Mouse (Mus musculus) kidney, postnatal 14 days (tissue): Measurements from ENCODE around the gene Ptpn22.
"Not testable (repeated sequence)": the region's sequence is repeated elsewhere in the genome, so short reads cannot be mapped to it uniquely, and the experiment has no call there.

Source experiments
- DNase-seq: peaks from one replicate; pipeline ENCODE4 v3.0.0; 2022; ENCODE audit warnings: mixed read lengths

The Ptpn22 gene

DNA sequence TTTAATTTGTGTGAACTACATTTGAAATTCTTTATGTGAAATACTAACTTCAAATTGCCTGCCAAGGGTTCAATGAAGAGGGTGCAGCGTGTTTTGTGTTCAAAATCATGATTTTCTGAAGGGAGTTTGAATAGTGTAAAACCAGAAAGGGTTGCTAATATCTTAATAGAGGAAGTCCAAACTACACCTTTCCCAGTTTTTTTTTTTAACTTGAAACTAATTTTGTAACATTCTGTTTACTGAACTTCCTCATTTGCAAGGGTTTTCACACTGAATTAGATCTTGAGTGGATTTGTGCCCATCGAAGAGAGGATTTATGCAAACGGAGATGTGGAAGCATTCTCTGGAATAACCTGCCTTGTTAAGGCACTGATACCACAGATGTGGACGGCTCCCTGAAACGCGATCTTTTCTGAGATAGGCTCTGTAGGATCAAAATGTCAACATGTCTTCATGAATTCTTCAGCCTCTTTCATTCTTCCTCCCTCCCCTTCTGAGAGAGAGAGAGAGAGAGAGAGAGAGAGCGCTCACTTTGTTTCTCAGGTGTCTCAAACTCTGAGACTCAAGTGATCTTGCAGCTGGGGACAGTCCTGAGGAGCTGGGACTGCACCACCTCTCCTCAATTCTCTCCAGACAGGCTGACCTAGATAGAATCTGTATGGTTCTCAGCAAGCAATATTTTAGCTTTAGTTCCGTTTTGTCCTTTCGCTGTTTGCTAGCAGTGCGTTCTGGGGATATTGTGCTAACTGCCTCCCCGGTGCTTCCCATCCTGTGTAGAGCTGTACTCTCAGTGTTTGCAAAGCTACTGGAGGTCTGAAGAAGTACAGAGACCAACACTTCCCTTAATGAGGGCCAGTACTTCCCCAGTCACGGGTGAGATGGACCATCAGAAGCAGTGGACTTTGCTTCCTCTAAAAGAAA is at the start of gene Ptpn22:
Ptpn22 (plus strand) TSS at position 915 of the 921 bp plus-strand sequence.
- DNase-seq: no peak

DNA sequence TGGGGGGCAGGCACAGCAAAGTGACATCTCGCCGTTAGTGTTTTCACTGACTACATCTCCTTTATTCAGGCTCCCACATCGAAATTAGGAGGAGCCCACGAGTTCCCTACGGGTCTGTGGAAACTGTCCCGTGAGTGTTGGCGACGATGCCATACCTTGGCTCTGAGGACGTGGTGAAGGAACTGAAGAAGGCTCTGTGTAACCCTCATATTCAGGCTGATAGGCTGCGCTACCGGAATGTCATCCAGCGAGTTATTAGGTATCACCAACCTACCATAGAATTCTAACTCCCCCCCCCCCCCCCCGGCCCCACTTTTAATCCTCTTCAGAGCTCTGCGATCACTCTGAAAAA is 49.8 kb upstream of the Ptpn22 start:
- DNase-seq: no peak

DNA sequence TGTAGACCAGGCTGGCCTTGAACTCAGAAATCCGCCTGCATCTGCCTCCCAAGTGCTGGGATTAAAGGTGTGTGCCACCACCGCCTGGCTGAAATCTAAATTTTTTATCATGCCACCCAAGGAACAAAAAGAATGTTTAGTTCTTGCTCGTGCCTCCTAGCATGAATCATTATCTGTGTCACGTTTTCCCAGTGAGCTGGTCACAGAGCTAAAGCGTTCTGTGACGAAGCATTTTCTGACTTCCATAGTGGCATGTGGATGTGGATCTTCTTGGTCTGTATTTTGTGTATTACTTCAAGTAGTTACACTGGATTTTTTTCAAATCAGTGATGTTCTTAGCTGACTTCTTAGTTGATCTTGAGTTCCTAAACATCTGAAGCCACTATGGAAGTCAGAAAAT is 48.6 kb upstream of the Ptpn22 start:
- no peak for DNase-seq

DNA sequence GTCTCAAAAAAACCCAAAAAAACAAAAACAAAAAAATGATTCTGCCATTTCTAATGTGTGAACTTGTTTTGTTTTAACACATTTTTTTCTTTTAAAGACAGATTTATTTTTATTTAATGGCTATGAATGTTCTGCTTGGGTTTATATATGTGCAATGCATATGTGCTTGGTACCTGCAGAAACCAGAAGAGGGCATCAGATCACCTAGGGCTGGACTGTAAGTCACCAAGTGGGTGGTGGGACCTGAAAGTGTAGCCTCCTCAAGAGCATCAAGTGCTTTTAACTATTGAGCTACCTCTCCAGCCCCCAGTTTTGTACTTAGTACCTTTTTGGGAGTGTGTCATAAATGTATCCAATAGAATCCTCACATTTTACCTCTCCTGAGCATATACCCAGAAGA is 32.0 kb upstream of the Ptpn22 start:
- no peak for DNase-seq

DNA sequence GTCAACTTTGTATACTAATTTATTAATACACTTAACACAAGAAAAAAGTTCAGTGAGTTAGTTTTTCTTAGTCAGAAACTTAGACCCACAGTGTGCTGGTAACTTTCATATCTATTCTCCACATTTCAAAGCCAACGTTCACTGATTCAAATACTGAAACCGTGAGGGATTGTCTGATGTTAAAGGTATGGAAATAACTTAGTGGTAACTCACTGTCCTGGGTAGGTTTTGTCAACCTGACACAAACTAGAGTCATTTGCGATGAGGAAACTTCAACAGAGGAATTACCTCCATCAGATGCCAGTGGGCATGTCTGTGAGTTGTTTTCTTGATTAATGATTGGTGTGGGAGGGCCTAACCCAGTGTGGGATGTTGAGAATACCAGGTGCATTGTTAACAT is 30.6 kb upstream of the Ptpn22 start:
- DNase-seq: no peak

DNA sequence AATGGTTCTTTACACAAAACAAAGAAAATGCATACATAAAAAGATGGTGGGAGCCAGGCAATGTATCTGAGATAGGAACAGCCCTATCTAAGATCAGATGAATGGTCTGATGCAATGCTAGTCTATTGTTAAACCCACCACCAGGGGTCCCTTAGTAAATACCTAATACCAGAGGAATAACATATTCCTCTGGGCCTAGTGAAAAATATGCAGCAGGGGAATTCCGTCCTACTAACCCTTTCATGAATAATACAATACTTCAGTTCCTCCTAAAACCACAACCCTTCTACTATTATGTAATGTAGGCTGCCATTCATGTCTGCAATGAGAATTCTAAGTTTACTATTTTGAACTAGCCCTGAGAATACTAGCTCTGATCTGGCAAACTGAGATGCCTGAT is 28.9 kb upstream of the Ptpn22 start:
- DNase-seq: not testable (repeated sequence)

DNA sequence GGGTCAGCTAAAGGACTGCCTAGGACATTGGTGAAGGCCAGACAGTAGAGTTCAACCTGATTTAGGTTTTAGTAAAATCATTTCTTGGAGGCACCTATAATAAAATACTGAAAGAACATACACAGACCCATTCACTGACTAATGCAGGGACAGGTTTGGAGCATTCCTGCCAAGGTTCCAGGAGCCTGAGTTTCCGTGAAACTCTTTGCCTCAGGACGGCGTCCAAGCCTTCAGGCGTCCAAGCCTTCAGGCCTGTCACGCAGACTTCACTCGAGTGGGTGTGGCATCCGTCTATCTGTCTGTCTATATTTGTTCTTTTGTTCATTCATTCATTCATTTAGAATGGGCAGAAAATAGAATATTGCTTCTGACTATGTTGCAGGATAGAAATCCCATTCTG is 28.4 kb upstream of the Ptpn22 start:
- no peak for DNase-seq

DNA sequence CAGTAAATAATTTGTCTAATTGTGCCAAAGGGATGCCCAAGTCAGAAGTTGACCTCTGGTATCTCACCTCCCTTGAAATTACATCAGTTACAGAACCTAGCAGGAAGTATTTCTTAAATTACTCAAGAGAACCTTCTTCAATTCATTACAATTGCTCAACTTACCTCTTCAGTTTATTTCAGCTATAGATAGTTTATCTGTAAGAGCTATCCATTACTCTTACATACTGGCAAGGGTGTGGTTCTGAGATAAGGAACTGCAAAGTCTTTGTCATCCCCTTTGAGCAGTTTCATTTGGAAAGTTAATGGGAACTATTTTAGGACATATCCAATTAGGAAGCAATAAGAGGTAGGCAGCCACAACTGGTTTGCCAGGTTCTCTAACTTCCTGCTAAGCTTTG is 27.2 kb upstream of the Ptpn22 start, which contains the start of gene Bcl2l15:
Bcl2l15 (plus strand) TSS at position 176 of the 400 bp plus-strand sequence.
- DNase-seq: no peak

DNA sequence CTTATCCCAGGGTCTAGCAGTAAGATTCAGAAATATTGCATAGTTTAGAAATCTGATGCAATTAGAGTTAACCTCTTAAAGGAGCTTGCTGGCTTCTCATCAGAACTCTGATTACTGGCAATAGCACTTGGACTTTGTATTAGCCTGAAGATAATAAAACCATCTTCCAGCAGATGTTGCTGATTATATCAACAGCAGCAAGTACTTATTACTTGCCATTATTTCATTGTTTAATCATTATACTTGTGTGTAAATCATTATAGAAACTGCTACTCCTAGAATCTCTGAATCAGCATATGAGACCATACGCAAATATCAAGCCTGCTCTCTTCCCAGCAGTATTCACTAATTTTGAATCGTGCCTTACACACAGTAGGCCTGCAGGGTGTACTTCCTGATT is 25.6 kb upstream of the Ptpn22 start:
- no peak for DNase-seq

DNA sequence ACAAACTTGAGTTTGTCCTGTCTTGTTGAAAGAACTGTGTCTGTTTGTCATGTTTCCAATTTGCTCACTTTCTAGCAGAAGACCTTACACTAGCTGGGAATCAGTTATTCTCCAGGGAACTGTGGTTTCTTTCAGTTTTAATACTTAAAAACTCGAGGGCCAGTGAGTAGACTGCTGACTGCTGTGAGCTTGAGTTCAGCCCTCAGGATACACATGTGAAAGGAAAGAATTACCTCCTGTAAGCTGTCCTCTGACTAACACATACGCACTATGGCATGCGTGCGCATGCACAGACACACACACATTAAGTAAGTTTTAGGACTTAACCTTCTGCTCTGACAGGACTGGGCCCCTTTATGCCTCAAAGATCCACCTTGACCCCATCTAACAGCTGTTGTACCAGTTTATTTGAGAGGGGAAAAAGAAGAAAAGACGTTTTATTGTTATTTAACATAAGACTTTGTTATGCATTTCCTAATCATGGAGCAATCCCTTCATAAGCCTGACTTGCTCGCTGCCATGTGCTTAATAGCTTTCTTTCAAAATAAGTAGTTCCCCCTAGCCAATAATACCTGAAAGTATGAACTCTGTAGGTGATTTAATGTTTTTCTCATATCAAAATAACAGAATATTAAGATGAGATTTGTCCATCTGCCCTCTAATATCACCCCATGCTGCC is 24.2 kb upstream of the Ptpn22 start:
- DNase-seq: no peak

DNA sequence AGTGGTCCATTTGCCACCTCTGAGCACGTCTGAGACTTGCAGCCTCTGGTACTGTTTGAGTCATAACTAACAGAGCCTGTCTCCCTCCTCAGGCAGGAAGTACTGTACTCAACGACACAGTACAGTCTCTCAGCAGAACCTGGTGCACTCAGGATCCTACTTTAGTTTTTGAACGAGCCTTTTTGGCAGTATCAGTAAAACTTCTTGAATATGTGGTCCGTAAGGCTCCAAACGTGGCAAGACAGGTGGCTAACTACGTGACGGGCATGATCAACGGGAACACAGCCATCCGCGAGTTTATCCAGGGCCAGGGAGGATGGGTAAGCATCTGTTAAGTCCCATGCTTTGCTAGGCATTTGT is 23.7 kb upstream of the Ptpn22 start:
- no peak for DNase-seq

DNA sequence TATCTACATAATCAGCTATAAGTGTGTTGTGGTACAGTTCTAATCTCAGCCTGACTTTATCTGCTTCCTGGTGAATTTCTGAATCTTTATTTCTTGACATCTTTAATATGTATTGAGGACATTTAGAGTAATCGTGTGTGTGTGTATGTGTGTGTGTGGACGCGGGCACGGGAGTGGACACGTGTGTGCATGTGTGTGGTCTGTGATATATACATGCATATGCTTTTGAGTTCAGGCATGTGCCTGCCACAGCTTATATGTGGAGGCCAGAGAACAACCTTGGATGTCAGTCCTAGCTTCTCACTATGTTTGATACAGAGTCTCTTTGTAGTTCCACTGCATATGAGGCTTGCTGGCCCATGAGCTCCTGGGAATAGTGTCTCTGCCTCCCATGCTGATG is 23.1 kb upstream of the Ptpn22 start:
- no peak for DNase-seq

DNA sequence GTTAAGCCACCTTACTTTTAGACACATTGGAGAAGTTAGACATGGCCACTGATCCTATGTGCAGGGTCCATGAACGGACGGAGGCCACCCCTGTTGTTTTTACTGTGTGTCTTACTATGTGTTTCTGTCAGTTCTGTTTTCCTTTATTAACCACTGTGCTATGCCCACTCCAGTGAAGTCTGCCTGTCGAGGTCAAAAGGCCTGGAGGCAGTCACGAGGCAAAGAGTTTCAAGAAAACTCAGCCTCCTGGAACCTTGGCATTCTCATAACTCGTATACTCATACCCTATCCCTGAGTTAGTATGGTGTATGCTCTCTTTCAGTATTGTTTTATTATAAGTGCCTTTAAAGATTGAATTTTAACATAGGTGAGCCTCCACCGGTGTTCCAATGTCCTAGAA is 19.9 kb upstream of the Ptpn22 start:
- no peak for DNase-seq

DNA sequence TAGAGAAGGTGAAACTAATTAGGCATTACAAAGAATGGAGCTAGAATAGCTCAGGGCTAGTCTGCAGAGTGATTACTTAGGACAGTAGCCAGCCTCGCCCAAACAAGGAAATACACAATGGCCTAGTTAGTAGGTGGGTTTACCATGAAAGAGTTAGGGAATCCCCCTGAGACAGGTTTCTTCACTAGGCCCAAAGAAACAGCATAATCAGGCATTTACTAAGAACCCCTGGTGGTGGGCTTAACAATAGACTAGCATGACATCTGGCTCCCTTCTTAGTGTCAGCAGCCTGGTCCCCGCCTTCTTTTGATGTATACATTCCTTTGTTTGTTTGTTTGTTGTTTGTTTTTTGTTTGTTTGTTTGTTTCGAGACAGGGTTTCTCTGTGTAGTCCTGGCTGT is 19.4 kb upstream of the Ptpn22 start:
- not testable (repeated sequence) for DNase-seq

DNA sequence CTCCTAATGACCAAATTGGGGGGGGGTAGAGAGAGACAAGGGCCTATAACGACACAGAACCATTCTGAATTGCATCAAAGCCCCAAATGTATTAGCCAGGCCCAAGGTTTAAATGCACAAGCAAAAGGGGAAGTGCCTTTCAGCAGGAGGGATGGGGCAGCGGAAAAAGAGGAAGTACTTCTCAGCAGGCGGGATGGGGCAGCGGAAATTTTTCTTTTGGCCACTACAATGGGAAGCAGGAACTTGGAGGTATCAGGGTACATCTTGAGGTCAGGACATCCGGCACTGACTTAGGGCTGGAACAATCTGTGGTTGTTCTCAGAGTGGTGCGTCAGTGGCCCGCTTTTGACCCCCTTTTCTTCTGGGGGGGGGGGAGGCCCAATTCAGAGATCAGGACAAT is 18.6 kb upstream of the Ptpn22 start:
- not testable (repeated sequence) for DNase-seq

DNA sequence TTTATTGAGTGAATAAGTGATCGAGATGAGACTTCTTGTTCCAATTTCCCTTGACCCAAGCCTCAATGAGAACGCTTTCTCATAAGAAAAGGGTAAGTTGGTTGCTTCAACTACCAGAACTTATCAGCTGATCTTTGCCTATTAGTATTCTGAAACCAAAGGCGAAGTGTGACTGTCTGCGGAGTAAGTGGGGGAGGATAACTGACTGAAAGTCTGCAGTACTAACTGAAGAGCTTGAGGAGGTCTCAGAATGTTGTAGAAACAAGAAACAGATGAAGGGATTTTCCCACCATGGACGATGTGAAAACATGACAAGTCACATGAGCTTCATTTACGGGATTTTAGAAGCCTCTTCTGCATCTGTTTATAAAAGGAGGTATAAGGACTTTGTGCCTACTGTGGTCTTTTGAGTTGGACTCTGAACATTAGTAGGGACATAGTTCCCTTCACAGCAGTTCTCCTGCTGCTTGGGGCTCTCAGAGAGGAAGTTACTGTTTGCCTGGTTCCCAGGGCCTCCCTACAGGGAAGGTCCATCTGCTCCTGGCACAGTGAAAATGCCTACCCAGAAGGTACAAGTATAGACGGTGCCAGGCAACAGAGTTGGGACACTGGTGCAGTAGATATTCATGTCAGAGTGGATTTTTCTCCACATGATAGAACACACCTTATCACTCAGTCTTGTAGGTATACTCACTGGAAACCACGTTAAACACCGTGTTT is 8.8 kb upstream of the Ptpn22 start:
- peak; percentile 8 for DNase-seq

DNA sequence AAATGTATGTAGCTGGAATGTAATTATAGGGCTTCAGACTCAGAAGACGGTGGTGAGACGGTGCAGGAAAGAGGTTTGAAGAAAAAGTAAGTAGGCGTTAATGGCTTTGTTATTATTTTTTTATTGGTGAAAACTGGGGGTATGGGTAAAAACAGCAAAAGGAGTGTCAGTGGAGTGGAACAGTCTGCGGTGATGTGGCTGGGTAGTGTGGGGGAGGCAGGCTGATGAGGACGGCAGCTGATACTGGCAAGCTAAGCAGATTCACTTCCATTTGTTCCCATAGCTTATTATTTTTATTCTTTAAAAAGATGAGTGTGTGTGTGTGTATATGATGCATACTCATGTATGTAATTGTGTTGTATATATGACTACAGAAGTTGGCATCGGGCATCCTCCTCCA is 8.1 kb upstream of the Ptpn22 start:
- DNase-seq: no peak

DNA sequence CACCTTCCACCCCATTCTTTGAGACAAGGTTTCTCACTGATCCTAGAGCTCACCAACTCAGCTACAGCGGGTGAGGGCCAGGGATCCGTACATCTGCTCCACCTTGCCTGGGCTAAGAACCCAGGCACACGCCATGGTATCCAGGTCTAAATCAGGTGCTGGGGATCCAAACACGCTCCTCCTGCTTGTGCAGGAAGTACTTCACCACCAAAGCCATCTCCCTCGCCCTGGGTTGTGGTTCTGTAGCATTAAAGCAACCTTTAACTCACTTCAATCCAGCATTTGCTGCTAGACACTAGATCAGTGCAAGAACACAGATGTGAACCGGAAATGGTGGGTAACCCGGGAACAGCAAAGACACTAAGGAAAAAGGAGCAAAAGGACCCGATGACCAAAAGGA is 7.7 kb upstream of the Ptpn22 start:
- no peak for DNase-seq

DNA sequence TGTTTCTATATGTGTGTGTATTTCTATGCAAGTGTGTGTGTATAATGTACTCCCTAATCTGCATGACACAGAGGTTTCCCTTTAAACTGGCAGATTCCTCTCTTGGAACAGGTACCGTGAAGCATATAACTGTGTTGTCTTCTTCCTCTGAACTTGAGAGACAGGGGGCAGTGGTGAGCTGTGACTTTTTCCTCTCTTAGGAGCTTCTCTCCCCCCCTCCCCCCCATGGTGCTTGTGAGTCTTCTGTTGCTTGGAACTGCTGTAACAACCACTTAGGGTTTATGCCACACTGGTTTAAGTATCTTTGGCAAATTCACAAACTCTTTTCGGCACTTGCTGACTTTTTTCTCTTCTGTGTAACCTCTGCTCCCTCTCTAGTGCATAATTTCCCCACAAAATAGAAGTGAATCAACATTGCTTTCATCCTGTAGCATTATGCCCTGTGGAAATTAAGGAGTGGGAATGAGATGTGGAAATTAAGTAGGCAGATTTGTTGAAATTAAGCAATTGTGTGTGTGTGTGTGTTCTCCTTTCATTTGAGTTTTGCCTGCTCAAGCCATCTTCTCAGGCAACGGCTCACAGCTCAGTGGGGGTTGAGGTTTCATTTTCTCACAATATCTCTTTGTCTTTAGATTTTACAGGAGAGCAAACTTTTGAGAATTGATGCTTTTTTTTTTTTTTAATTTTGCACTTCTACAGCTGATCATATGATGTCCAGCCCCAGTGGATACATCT is 6.9 kb upstream of the Ptpn22 start:
- peak; percentile 57 for DNase-seq

DNA sequence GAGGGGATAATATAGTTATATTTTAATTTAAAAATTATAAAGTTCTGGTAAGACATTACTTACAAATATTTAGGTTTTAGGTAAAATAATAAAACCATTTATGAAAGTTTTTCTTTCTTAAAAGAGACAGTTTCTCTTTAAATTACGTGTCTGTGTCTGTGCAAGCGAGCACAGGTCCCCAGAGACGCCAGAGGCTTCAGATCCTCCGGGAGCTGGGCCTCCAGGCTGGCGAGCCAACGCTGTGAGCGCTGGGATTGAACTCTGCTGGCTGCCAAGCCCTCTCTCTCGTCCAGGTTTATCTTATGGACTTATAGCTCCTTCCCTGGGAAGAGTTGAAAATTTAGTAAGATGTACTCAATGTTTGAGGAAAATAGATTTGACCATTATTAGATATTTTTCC is 5.8 kb upstream of the Ptpn22 start:
- DNase-seq: no peak

DNA sequence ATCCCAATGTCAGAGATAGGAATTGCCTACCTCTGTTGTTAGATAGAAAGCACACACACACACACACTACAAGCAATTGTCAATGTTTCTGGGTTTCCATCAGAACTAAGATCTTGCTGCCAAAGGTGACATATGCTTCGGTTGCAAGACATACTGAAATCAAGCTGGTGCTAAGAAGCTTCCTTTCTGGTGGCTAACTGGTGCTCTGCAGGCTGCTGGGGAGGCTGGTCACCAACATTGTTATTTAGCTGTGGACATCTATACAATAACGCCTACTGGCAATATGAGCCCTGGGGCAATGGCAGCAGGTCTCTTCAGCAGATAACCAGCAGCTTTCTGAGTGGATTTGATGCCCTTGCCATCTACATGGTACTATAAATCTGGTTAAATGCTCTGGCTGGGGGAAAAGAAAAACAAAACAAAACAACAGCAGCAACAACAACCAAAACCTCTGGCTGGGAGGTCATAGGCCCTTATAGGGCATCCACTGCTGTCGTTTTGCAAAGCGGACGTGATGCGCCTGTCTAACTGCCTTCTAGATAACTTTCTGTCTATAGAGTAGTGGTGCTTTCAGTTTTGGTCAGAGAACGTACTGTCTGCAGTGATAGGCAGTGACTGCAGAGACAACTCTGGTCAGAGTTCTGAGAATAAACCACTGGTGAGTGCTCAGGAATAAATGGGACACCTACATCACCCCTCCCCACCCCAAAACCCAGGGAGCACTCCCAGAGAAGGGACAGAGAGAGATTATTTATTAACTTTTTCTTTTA is 2.4 kb upstream of the Ptpn22 start:
- DNase-seq: no peak

DNA sequence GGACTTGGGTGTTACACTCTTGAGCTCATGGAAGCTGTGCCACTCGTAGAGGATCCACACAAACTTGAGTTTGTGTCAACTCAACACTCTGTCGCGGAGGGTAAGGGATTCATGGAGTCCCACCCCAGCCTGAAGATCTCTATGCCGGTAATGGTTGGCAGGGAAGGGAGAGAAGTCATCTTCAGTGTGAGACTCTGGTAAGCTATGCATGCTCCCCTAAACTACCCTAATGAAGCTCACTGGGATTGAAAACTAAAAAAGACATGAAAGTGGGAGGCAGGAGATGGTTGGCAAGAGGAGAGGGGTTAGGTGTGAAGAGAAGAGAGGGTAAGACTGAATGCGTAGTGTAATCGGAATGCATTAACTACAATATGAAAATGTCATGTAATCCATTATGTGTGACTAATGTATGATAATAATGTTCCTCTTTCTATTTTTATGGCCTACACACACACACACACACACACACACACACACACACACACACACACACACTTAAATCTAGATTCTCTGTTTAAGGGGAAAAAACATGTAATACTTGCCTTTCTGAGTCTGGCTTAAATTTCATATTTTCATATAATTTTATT is 1.5 kb upstream of the Ptpn22 start:
- DNase-seq: no peak
